Mouse (Mus musculus) adrenal gland, adult 8-10 months (tissue): ENCODE measurements around the gene Uvrag. TPM values are rescaled to one million over a fixed set of nuclear protein-coding genes. Genes with fewer than 3 reads are reported as not detected.

Experiments
- DNase-seq: peaks from one replicate; pipeline ENCODE4 v3.0.0; 2022
- total RNA-seq, 4 experiments: library from RNA; stranded (reverse); gene quantifications; 2 replicates each; pipeline ENCODE4 v1.2.4; 2022

The Uvrag gene
- total RNA-seq, 4 experiments from 2014 or later: 32.5 to 46.9 (median 40.3) TPM

GRCm38 (mm10) chr7:98922984-98923383 is 218.0 kb downstream of the Uvrag start:
- no peak for DNase-seq

DNA sequence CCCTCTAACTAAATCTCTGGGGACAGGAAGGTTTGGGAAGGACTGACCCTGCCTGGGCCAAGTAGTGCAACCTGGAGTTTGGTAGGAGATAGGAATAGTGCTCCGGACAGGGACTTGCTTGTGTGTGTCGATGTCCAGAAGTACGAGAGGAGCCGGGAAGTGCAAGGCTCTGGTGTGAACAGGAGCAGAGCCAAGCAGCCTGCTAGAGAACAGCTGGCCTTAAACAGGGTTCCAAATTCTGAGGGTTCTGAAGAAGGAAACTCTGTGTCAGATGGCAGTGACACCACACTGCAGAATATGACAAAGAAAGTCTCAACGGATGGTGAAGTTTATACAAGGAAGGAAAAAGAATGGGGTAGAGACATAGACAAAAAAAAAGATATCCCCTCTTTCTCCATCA is 223.5 kb downstream of the Uvrag start:
- no peak for DNase-seq

DNA sequence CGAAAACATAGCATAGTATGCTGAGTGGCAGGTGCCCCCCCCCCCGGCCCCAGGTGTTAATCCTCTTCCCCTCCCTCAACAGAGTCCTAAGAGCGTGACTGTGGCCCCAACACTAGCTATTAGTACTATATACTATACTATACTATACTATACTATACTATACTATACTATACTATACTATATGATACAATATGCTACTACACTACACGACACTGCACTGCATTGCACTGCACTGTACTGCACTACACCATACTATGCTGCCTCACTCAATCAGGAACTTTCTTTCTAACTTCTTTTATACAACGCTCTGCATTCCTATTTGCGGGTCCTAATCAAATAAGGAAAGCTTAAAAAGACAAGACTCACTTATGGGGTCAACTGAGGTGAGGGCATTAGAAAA is 224.4 kb downstream of the Uvrag start:
- no peak for DNase-seq

GRCm38 (mm10) chr7:98912953-98913360 is 228.0 kb downstream of the Uvrag start:
- DNase-seq: no peak

- no peak for DNase-seq
Measured at GRCm38 (mm10) chr7:98911276-98911675, 229.7 kb downstream of the Uvrag start.

DNA sequence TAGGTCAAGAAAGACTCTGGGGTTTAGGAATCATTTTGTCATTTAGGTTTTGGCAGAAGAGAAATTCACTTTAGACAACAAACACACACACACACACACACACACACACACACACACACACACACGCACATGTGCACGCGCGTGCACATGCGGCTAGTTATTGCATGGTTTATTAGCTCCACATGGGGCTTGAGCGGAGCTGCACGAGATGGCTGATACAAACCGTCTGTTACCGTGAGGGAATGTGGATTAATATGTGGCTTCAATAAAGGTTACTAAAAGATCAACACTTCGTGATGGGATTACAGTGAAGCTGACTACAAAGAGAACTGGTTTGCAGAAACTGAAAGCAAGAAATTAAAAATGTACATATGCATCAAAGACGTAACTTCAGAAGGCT is 230.2 kb downstream of the Uvrag start:
- no peak for DNase-seq

DNA sequence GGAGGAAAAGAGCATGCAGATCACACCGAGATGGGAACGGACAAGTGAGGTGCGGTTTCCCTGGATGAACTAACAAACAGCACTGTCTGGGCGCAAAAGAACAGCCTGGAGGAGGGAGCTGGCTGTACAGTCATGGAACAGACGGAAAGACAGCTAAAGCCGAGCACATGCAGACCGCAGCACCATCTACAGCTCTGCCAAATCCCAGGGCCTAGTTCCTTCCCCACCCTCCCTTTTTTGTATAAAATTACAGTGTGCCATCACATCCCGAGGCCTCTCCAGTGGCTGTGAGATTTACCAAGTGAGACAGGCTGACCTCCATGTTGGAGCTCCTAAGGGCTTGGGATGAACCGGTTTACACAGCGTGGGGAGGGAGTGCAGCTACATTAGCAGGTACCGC is 230.8 kb downstream of the Uvrag start:
- no peak for DNase-seq

GRCm38 (mm10) chr7:98907476-98907875 is 233.5 kb downstream of the Uvrag start:
- no peak for DNase-seq

- DNase-seq: no peak
Measured at GRCm38 (mm10) chr7:98904659-98905362, 236.1 kb downstream of the Uvrag start.

DNA sequence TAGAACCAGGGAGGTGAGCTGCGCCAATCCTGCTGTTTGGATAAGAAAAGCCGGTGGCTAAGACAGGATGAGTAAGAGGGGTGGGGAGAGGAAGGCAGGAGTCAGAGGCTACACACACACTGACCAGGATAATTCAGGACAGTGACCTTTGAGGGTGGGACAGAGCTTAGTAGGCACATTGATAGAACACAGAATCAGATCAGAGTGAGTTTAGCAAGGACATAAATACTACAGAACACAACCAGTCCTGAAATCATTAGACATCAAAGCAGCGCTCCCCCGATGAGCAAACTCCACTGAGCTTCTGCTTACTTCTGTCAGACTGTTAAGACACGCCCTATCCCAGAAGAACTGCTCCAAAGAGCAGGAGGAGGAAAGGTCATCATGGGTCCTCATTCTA is 237.1 kb downstream of the Uvrag start:
- no peak for DNase-seq

- DNase-seq: no peak
Measured at GRCm38 (mm10) chr7:98901120-98901519, 239.8 kb downstream of the Uvrag start.

DNA sequence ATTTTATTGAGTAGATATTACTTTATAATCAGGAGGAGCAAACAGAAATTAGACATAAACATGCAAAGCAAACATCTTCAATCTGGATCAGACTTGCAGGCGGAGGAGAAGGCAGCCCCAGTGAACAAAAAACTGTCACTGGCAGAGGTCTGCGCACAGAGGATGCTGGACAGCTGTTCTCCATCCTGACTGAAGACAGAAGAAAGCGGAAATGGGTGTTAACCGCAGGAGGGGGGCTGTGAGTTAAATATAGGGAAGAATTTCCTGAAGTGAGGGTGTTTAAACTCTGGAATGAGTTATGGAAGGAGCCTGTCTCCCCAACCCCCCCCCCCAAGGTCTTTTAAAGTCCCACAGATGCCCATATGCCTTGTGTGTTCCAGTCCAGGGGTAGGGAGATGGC is 241.1 kb downstream of the Uvrag start:
- DNase-seq: no peak

- DNase-seq: no peak
Measured at GRCm38 (mm10) chr7:98897323-98897722, 243.6 kb downstream of the Uvrag start.

DNA sequence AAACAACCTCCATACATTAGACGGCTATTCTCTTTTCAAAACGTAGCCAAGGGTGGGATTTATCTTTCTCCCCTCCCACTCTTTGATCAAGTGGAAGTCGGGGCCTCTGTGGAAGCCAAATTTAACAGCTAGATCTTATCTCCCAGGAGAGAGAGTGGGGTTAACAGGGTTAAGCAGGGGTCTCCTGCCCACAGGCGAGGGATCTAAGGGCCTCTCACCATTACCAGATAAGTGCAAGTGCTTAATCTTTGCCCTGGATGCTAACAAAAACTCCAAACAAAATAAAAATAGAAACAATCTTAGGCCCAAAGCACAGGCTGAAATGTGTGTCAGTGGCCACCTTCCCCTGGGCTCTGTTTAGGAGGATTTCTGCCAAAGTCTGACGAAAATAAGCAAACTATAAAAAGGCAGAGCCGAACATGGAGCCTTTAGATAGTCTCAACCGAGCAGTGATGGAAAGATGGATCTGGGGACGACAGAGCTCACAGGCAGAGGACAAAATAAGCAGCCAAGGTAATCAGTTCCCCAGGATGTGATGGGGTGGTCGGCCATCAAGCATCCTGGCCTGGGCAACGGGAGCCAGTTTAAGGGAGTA is 245.3 kb downstream of the Uvrag start:
- no peak for DNase-seq

DNA sequence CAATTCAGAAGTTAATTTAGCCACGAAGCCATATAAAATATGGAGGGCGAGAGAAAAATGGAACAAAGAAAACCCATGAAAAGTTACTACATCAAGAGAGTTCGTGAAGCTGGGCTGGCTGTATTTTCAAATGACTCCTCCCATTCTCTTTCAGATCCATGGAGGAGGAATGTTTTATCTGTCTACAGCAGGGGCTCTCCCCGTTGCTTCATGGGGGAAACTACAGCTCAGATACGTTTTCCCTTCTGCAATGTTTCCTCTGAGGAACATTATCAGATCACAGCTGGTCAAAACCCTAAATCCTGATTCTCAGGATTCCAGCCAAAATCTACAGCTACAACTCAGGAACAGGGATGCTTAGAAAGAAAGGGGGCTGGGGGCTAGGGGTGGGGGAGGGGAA is 246.2 kb downstream of the Uvrag start:
- no peak for DNase-seq

- no peak for DNase-seq
Measured at GRCm38 (mm10) chr7:98894305-98894704, 246.6 kb downstream of the Uvrag start.

GRCm38 (mm10) chr7:98893144-98893543 is 247.8 kb downstream of the Uvrag start:
- DNase-seq: no peak

- DNase-seq: no peak
Measured at GRCm38 (mm10) chr7:98889211-98889610, 251.7 kb downstream of the Uvrag start.

GRCm38 (mm10) chr7:98888810-98889209 is 252.1 kb downstream of the Uvrag start:
- DNase-seq: no peak

DNA sequence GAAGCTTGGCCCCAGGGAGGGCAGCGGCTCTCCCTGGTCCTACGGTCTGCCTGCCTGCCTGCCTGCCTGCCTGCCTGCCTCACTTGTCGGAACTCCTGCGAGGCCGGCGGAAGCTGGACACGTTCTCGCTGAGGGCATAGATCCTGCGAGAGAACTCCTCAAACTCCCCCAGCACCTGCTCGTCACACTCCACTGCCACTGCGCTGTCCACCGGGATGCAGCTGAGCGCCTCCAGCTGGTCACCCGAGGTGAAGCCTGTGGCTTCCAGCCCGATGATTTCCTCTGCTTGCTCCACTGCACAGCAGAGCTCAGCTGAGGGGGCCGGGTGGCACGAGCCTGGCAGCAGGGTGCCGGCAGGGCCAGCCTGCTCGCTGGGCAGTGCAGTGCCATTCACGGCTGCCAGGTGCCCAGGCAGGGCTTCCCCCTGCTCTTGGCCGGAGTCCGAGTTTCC is 253.1 kb downstream of the Uvrag start:
- DNase-seq: no peak

GRCm38 (mm10) chr7:98881887-98882286 is 259.1 kb downstream of the Uvrag start:
- no peak for DNase-seq

DNA sequence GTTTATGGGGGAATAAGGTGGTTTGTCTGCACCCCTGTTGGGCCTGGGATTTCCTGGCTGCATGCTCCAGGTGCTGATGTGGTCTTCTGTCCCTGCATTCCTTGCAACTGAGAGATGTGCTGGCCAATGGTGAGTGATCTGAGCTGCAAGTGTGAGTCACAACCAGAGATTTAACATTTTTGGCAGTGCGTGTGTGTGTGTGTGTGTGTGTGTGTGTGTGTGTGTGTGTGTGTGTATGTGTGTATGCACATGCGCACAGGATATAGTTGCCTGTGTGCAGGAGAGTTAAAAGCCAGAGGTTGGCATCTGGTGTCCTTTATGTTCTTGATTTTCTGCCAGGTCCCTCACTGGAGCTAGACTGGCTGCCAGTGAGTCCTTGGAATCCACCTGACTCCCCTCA is 261.8 kb downstream of the Uvrag start:
- DNase-seq: no peak

- no peak for DNase-seq
Measured at GRCm38 (mm10) chr7:98876119-98876518, 264.8 kb downstream of the Uvrag start.

DNA sequence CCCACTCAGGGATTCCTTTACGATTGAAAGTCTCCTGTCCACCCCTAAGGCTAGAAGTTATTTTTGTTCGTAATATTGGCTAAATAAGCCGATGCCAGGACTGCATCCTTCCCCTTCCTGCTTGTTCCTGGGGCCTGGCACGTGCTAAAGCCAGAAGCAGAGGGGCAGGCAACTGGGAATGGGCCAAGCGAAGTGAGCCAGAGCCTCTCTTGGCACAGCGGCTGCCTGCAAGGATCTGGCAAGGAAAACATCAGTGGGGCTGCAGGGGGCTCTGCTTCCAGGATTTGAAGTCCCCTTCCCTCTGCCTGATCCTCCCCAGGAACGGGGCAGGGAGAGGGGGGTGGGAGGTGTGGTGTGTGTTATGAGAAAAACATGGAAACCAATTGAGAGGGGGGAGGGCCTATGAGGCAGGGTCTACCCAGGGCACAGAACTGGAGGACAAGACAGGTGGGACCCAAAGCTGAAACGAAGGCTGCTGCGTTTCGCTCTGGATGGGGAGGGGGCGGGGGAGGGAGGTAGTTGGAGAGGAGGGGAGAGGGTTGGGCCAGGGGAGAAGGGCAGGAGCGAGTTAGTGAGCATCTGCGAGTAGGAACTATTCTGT is 265.5 kb downstream of the Uvrag start:
- DNase-seq: no peak
